Mouse (Mus musculus) v-Abl transformed pro-B cells (cell line): Measurements from ENCODE around the gene Thsd7a.

Source experiments
- in situ Hi-C, 2 experiments: fragments of 400-800 bp; cut with MboI; formaldehyde crosslinking; loops; one replicate each; pipeline ENCODE4 v1.15.1; 2025; ENCODE audit not compliant: unreplicated experiment in 2 of 2

Thsd7a gene

GRCm38 (mm10) chr6:12693689-12694088 lies 55.5 kb downstream of the Thsd7a start:
- in situ Hi-C loops: no loop called here

GRCm38 (mm10) chr6:12693239-12693638 lies 56.0 kb downstream of the Thsd7a start:
- in situ Hi-C loops: no loop called here

GRCm38 (mm10) chr6:12649633-12650032 lies 99.6 kb downstream of the Thsd7a start:
- in situ Hi-C loops: no loop called here

- in situ Hi-C loops: no loop called here
Observed at GRCm38 (mm10) chr6:12628637-12629246, 120.5 kb downstream of the Thsd7a start.

- in situ Hi-C loops: no loop called here
Observed at GRCm38 (mm10) chr6:12606638-12607246, 142.5 kb downstream of the Thsd7a start.

- in situ Hi-C loops: no loop called here
Observed at GRCm38 (mm10) chr6:12602927-12603326, 146.3 kb downstream of the Thsd7a start.

GRCm38 (mm10) chr6:12602161-12602560 lies 147.0 kb downstream of the Thsd7a start:
- in situ Hi-C loops: no loop called here

GRCm38 (mm10) chr6:12584456-12584855 lies 164.8 kb downstream of the Thsd7a start:
- in situ Hi-C loops: no loop called here

- in situ Hi-C loops: no loop called here
Observed at GRCm38 (mm10) chr6:12581143-12581542, 168.1 kb downstream of the Thsd7a start.

GRCm38 (mm10) chr6:12575619-12576216 lies 173.5 kb downstream of the Thsd7a start:
- in situ Hi-C loops: no loop called here

GRCm38 (mm10) chr6:12572202-12572601 lies 177.0 kb downstream of the Thsd7a start:
- in situ Hi-C loops: no loop called here

- in situ Hi-C loops: no loop called here
Observed at GRCm38 (mm10) chr6:12565136-12565535, 184.1 kb downstream of the Thsd7a start.

- in situ Hi-C loops: no loop called here
Observed at GRCm38 (mm10) chr6:12562336-12562735, 186.9 kb downstream of the Thsd7a start.

GRCm38 (mm10) chr6:12560500-12560899 lies 188.7 kb downstream of the Thsd7a start:
- in situ Hi-C loops: no loop called here

- in situ Hi-C loops: no loop called here
Observed at GRCm38 (mm10) chr6:12555114-12556099, 193.8 kb downstream of the Thsd7a start.

- in situ Hi-C loops: no loop called here
Observed at GRCm38 (mm10) chr6:12551176-12551575, 198.0 kb downstream of the Thsd7a start.

- in situ Hi-C loops: no loop called here
Observed at GRCm38 (mm10) chr6:12550054-12550655, 199.1 kb downstream of the Thsd7a start.

GRCm38 (mm10) chr6:12544096-12544495 lies 205.1 kb downstream of the Thsd7a start:
- in situ Hi-C loops: no loop called here

- in situ Hi-C loops: no loop called here
Observed at GRCm38 (mm10) chr6:12542496-12542895, 206.7 kb downstream of the Thsd7a start.

- in situ Hi-C loops: no loop called here
Observed at GRCm38 (mm10) chr6:12519121-12519520, 230.1 kb downstream of the Thsd7a start.
